Mouse (Mus musculus) left cerebral cortex, adult 6 months (tissue): ENCODE data around the gene Olfr888. TPM values are rescaled to one million over a fixed set of nuclear protein-coding genes. Genes with fewer than 3 reads are reported as not detected.

ENCODE experiments used
- long read RNA-seq, 2 experiments: library from polyadenylated mRNA; unstranded; transcript quantifications; one replicate each; pipeline ENCODE4 v2.0.0; 2019 to 2020
- polyA plus RNA-seq: library from polyadenylated mRNA; unstranded; fragments of <200 nt; fragmentation: Nextera tagmentation; gene quantifications from 2 replicates; pipeline ENCODE4 v1.2.3, GENCODE M21; 2021

Gene Olfr888
- polyA plus RNA-seq, result not detected in 2 replicates
- long read RNA-seq, experiment 1, result 0 reads
- long read RNA-seq, experiment 2, result 0 reads

GRCm38 (mm10) chr9:38107828-38108227, at the start of gene Olfr888:
TSS of gene Olfr888 (plus strand) at chr9:38108128.

DNA sequence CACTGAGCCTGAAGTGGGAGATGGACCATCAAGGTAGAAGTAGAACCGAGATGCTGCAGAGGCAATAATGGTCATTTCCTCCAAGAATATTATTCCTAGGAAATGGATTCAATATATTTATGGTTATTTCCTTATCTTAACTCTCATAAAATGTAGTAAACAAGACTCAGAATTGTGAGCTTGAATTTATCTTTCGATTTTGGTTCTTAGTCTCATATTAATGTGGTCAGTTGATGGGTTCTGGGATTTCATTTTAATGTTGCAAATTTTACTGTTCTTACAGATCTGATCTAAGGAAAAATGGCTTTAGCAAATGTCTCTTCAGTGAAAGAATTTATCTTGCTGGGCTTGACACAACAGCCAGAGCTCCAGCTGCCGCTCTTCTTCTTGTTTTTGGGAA, 46.9 kb upstream of the Olfr888 start, which contains the start of gene Olfr885:
Gene Olfr885, plus strand, starts transcription at position 301 of the 400 bp plus-strand sequence.

GRCm38 (mm10) chr9:38083772-38084171, 24.2 kb upstream of the Olfr888 start, which contains the start of gene Olfr887:
TSS of gene Olfr887 (plus strand) at chr9:38084072.

GRCm38 (mm10) chr9:38114898-38115297, 7.0 kb downstream of the Olfr888 start, which contains the start of gene Olfr889:
TSS of gene Olfr889 (plus strand) at chr9:38115198.

GRCm38 (mm10) chr9:38142217-38142616, 34.3 kb downstream of the Olfr888 start, which contains the start of gene Olfr890:
TSS of gene Olfr890 (plus strand) at chr9:38142517.

Other genes with a start within 250 kb of the Olfr888 start
- gene Olfr145, start 211.4 kb upstream of the Olfr888 start, polyA plus RNA-seq, result not detected in 2 replicates
- gene Olfr878, start 190.3 kb upstream of the Olfr888 start, polyA plus RNA-seq, result not detected in 2 replicates
- not detected in 2 replicates for gene Olfr881, start 116.3 kb upstream of the Olfr888 start, polyA plus RNA-seq
- not detected in 2 replicates for gene Olfr883, start 82.3 kb upstream of the Olfr888 start, polyA plus RNA-seq
- not detected in 2 replicates for gene Olfr884, start 61.6 kb upstream of the Olfr888 start, polyA plus RNA-seq
- gene Olfr885, start 46.8 kb upstream of the Olfr888 start, polyA plus RNA-seq, result not detected in 2 replicates
- not detected in 2 replicates for gene Olfr887, start 24.1 kb upstream of the Olfr888 start, polyA plus RNA-seq
- 0.15 and 0.23 TPM in 2 replicates for gene Olfr889, start 7.1 kb downstream of the Olfr888 start, polyA plus RNA-seq
- gene Olfr890, start 34.4 kb downstream of the Olfr888 start, polyA plus RNA-seq, result not detected in 2 replicates
- not detected in 2 replicates for gene Olfr891, start 72.7 kb downstream of the Olfr888 start, polyA plus RNA-seq
- gene Olfr893, start 100.2 kb downstream of the Olfr888 start, polyA plus RNA-seq, result not detected in 2 replicates
- gene Olfr894, start 109.9 kb downstream of the Olfr888 start, polyA plus RNA-seq, result not detected in 2 replicates
- gene Olfr143, start 144.6 kb downstream of the Olfr888 start, polyA plus RNA-seq, result not detected in 2 replicates
- not detected in 2 replicates for gene Olfr895, start 159.7 kb downstream of the Olfr888 start, polyA plus RNA-seq
- gene Olfr896-ps1, start 183.0 kb downstream of the Olfr888 start, polyA plus RNA-seq, result not detected in 2 replicates
- gene Olfr25, start 220.9 kb downstream of the Olfr888 start, polyA plus RNA-seq, result not detected in 2 replicates
- gene Olfr898, start 240.3 kb downstream of the Olfr888 start, polyA plus RNA-seq, result not detected in 2 replicates